Mouse (Mus musculus): ENCODE measurements around the gene Slc38a3. TPM values are rescaled to one million over a fixed set of nuclear protein-coding genes. Genes with fewer than 3 reads are reported as not detected.
A peak's percentile ranks its signal among the peaks of the same experiment; 100 is the strongest.

The Slc38a3 gene
- polyA plus RNA-seq, 1 experiment from 2014 or later: 12.9 TPM

- Histone ChIP-seq H3K27me3 (ENCODE audit: insufficient read depth, low read length) (no peaks in the 10 kb centered on the region), H3K27ac (peak overlapping the region; percentile 89), H3K9ac (ENCODE audit: low read depth, low read length) (peak overlapping the region; percentile 93), H3K36me3 (ENCODE audit: insufficient read depth, low read length) (no peaks in the 10 kb centered on the region; the same call in 1 of the 2 replicates), H3K4me3 (replicated peaks; ENCODE audit: low read depth, low read length) (peak overlapping the region; percentile 75), H3K4me1 (replicated peaks; ENCODE audit: insufficient read depth, low read length) (peaks cover 40% of the 10 kb centered on the region), H3K4me2 (ENCODE audit: low read length) (peak overlapping the region; percentile 97), H3K9me3 (replicated peaks; ENCODE audit: low read length) (no peaks in the 10 kb centered on the region)
- ATAC-seq (replicated peaks; ENCODE audit: low FRiP score, low read depth) (no peak; the same call in 1 of the 2 replicates), DNase-seq (ENCODE audit: low spot score) (no peak)
- 0% methylated on average over 37 of the region's 55 CpGs for WGBS
- no peak for TF ChIP-seq CTCF (IDR thresholded peaks at IDR 0.05; ENCODE audit: low read depth)
Measured at GRCm38 (mm10) chr9:107709096-107709696, 39.9 kb upstream of the Slc38a3 start.

- TF ChIP-seq CTCF (IDR thresholded peaks at IDR 0.05; ENCODE audit: low read depth): no peak; the same call in 1 of the 2 replicates
- 3% methylated on average over 21 of the region's 21 CpGs for WGBS
- peaks cover 39% of the 10 kb centered on the region for H3K4me1 ChIP-seq (replicated peaks; ENCODE audit: insufficient read depth, low read length)
Measured at GRCm38 (mm10) chr9:107708439-107709095, 39.2 kb upstream of the Slc38a3 start.

GRCm38 (mm10) chr9:107707701-107708438, 38.5 kb upstream of the Slc38a3 start:
- Histone ChIP-seq H3K27me3 (ENCODE audit: insufficient read depth, low read length) (no peaks in the 10 kb centered on the region), H3K9me3 (replicated peaks; ENCODE audit: low read length) (no peaks in the 10 kb centered on the region), H3K4me3 (replicated peaks; ENCODE audit: low read depth, low read length) (peak overlapping the region; percentile 75), H3K4me1 (replicated peaks; ENCODE audit: insufficient read depth, low read length) (peaks cover 43% of the 10 kb centered on the region), H3K9ac (ENCODE audit: low read depth, low read length) (peak overlapping the region; percentile 93), H3K4me2 (ENCODE audit: low read length) (peak overlapping the region; percentile 97), H3K27ac (peak overlapping the region; percentile 39), H3K36me3 (ENCODE audit: insufficient read depth, low read length) (no peaks in the 10 kb centered on the region; the same call in 1 of the 2 replicates)
- ATAC-seq (replicated peaks; ENCODE audit: low FRiP score, low read depth) (no peak), DNase-seq (ENCODE audit: low spot score) (peak; percentile 69)
- no peak for TF ChIP-seq CTCF (IDR thresholded peaks at IDR 0.05; ENCODE audit: low read depth)
- WGBS: 6% methylated on average over 16 of the region's 17 CpGs

More at GRCm38 (mm10) chr9:107708439-107709095, 39.2 kb upstream of the Slc38a3 start:
- H3K9ac ChIP-seq (ENCODE audit: low read depth, low read length): peak overlapping the region; percentile 93
- no peaks in the 10 kb centered on the region for H3K9me3 ChIP-seq (replicated peaks; ENCODE audit: low read length)
- DNase-seq (ENCODE audit: low spot score) (no peak), ATAC-seq (replicated peaks; ENCODE audit: low FRiP score, low read depth) (no peak)
- H3K36me3 ChIP-seq (ENCODE audit: insufficient read depth, low read length): no peaks in the 10 kb centered on the region; the same call in 1 of the 2 replicates
- H3K27ac ChIP-seq: peak overlapping the region; percentile 89
- peak overlapping the region; percentile 97 for H3K4me2 ChIP-seq (ENCODE audit: low read length)
- no peaks in the 10 kb centered on the region for H3K27me3 ChIP-seq (ENCODE audit: insufficient read depth, low read length)
- peak overlapping the region; percentile 75 for H3K4me3 ChIP-seq (replicated peaks; ENCODE audit: low read depth, low read length)

GRCm38 (mm10) chr9:107706781-107707211, 37.5 kb upstream of the Slc38a3 start:
- no peaks in the 10 kb centered on the region; the same call in 1 of the 2 replicates for H3K36me3 ChIP-seq (ENCODE audit: insufficient read depth, low read length)
- H3K27me3 ChIP-seq (ENCODE audit: insufficient read depth, low read length): no peaks in the 10 kb centered on the region
- H3K9me3 ChIP-seq (replicated peaks; ENCODE audit: low read length): no peaks in the 10 kb centered on the region
- peak overlapping the region; percentile 93; the same call in 1 of the 2 replicates for H3K9ac ChIP-seq (ENCODE audit: low read depth, low read length)
- WGBS: 8% methylated on average over 14 of the region's 14 CpGs
- no peak for TF ChIP-seq CTCF (IDR thresholded peaks at IDR 0.05; ENCODE audit: low read depth)
- H3K4me1 ChIP-seq (replicated peaks; ENCODE audit: insufficient read depth, low read length): peaks cover 51% of the 10 kb centered on the region
- DNase-seq (ENCODE audit: low spot score): peak; percentile 35
- peak overlapping the region; percentile 97 for H3K4me2 ChIP-seq (ENCODE audit: low read length)
- ATAC-seq (replicated peaks; ENCODE audit: low FRiP score, low read depth): no peak
- peak overlapping the region; percentile 75 for H3K4me3 ChIP-seq (replicated peaks; ENCODE audit: low read depth, low read length)
- no peak overlapping the region for H3K27ac ChIP-seq

GRCm38 (mm10) chr9:107703337-107704122, 34.2 kb upstream of the Slc38a3 start:
- Histone ChIP-seq H3K4me1 (replicated peaks; ENCODE audit: insufficient read depth, low read length) (peaks cover 73% of the 10 kb centered on the region), H3K9me3 (replicated peaks; ENCODE audit: low read length) (no peaks in the 10 kb centered on the region), H3K4me3 (replicated peaks; ENCODE audit: low read depth, low read length) (no peak overlapping the region), H3K9ac (ENCODE audit: low read depth, low read length) (0 out of 2 replicates have a peak overlapping the region, but pooled peaks have one; percentile 27), H3K27me3 (ENCODE audit: insufficient read depth, low read length) (no peaks in the 10 kb centered on the region), H3K4me2 (ENCODE audit: low read length) (no peak overlapping the region), H3K27ac (peak overlapping the region; percentile 42; the same call in 1 of the 2 replicates), H3K36me3 (ENCODE audit: insufficient read depth, low read length) (no peaks in the 10 kb centered on the region; the same call in 1 of the 2 replicates)
- DNase-seq (ENCODE audit: low spot score) (no peak), ATAC-seq (replicated peaks; ENCODE audit: low FRiP score, low read depth) (no peak)
- TF ChIP-seq CTCF (IDR thresholded peaks at IDR 0.05; ENCODE audit: low read depth): no peak
- 51% methylated on average over 14 of the region's 14 CpGs for WGBS

Measured in kidney, postnatal 0 days (tissue).